Mouse (Mus musculus) liver, embryonic 13.5 days (tissue): ENCODE measurements around the gene Pom121. TPM values are rescaled to one million over a fixed set of nuclear protein-coding genes. Genes with fewer than 3 reads are reported as not detected.

Experiments used
- ATAC-seq: fragments of 200-750 bp; cut with Nextera tagmentation; 2 replicates; pipeline ENCODE4 v1.8.0; 2017; ENCODE audit warnings: low read depth, mild to moderate bottlenecking, moderate number of reproducible peaks, moderate library complexity
- DNase-seq: peaks from one replicate; pipeline ENCODE4 v3.0.0; 2022
- H3K27ac ChIP-seq: fragments of 300-500 bp; sonication (generic); 2 replicates; pipeline ENCODE4 v1.5.1; 2015; ENCODE audit warnings: moderate library complexity, mild to moderate bottlenecking, inconsistent platforms
- H3K27me3 ChIP-seq: fragments of 300-500 bp; sonication (generic); 2 replicates; pipeline ENCODE4 v1.6.1; 2015; ENCODE audit warnings: mild to moderate bottlenecking, inconsistent platforms
- H3K36me3 ChIP-seq: fragments of 300-500 bp; sonication (generic); 2 replicates; pipeline ENCODE4 v1.6.1; 2015; ENCODE audit warnings: mild to moderate bottlenecking, inconsistent platforms
- H3K4me1 ChIP-seq: fragments of 300-500 bp; sonication (generic); replicated peaks from 2 replicates; pipeline ENCODE4 v1.6.1; 2015; ENCODE audit warnings: inconsistent platforms
- H3K4me2 ChIP-seq: fragments of 300-500 bp; sonication (generic); 2 replicates; pipeline ENCODE4 v1.6.1; 2015; ENCODE audit warnings: inconsistent platforms, mild to moderate bottlenecking, moderate library complexity
- H3K4me3 ChIP-seq: fragments of 300-500 bp; sonication (generic); replicated peaks from 2 replicates; pipeline ENCODE4 v1.5.1; 2015; ENCODE audit warnings: mild to moderate bottlenecking, inconsistent platforms
- H3K9ac ChIP-seq: fragments of 300-500 bp; sonication (generic); 2 replicates; pipeline ENCODE4 v1.6.1; 2015; ENCODE audit warnings: mild to moderate bottlenecking, inconsistent platforms
- H3K9me3 ChIP-seq: fragments of 300-500 bp; sonication (generic); replicated peaks from 2 replicates; pipeline ENCODE4 v1.6.1; 2016; ENCODE audit warnings: inconsistent platforms
- WGBS: fragments of 180-500 bp; shearing (Covaris S2); methylation state at CpG from one replicate; pipeline ENCODE4 v1.1.7; 2015; ENCODE audit not compliant: insufficient replicate concordance; 5-methylcytosine and 5-hydroxymethylcytosine counted together
- polyA plus RNA-seq: library from polyadenylated mRNA; unstranded; fragments of >200 nt; fragmentation: Nextera tagmentation; extraction: Ambion mirVana; gene quantifications from 2 replicates; pipeline ENCODE4 v1.2.1, GENCODE M21; 2015

Pom121 gene
- polyA plus RNA-seq, 1 experiment from 2014 or later: 6.7 TPM

DNA sequence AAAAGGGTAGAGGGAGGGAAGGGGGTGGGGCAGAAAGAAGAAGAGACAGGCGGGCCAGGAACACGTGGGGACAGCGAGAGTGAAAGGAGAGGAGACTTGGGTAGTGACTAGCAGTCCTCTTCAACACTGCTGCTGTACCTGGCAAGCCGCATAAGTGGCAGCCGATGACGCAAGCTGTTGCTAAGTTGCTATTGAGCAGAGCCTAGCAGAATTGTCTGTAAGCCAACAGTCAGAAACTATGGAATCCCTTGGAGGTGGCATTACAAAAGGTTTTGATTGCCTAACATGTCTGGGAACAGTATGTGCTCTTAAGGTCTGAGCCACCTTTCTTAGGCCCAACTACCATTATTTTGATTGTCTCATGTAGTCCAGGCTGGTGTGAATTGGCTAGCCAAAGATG, 26.0 kb downstream of the Pom121 start:
- WGBS: 79% methylated on average over 6 of the region's 6 CpGs
- no peak for DNase-seq

DNA sequence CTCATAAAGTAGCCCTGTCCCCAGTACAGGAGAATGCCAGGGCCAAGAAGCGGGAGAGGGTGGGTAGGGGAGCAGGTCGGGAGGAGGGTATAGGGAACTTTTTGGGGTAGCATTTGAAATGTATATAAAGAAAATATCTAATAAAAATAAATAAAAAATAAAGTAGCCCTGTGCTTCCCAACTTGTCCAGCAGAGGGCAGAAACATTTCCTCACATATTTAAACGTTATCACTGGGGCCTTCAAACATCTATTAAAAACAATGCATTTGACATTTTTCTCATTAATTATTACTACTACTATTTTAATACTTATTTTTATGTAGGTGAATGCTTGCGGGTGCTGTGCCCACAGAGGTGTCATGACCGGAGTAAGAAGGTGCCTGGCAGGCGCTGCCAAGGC, 26.5 kb downstream of the Pom121 start:
- H3K4me1 ChIP-seq: peaks cover 21% of the 10 kb centered on the region
- H3K36me3 ChIP-seq: peaks cover 17% of the 10 kb centered on the region
- H3K27ac ChIP-seq: no peak overlapping the region
- 40% methylated on average over 6 of the region's 6 CpGs for WGBS
- H3K9me3 ChIP-seq: no peaks in the 10 kb centered on the region
- H3K9ac ChIP-seq: no peak overlapping the region
- ATAC-seq (no peak), DNase-seq (no peak)
- H3K4me3 ChIP-seq: no peak overlapping the region
- H3K4me2 ChIP-seq: no peak overlapping the region
- peaks cover 8% of the 10 kb centered on the region; the same call in 1 of the 2 replicates for H3K27me3 ChIP-seq

More for the DNA sequence above, 26.0 kb downstream of the Pom121 start:
- no peak overlapping the region for H3K9ac ChIP-seq
- H3K27me3 ChIP-seq: peaks cover 8% of the 10 kb centered on the region; the same call in 1 of the 2 replicates
- ATAC-seq: no peak
- H3K36me3 ChIP-seq: peaks cover 20% of the 10 kb centered on the region
- no peaks in the 10 kb centered on the region for H3K9me3 ChIP-seq
- H3K27ac ChIP-seq: no peak overlapping the region
- H3K4me3 ChIP-seq: no peak overlapping the region
- peaks cover 21% of the 10 kb centered on the region for H3K4me1 ChIP-seq
- H3K4me2 ChIP-seq: no peak overlapping the region

DNA sequence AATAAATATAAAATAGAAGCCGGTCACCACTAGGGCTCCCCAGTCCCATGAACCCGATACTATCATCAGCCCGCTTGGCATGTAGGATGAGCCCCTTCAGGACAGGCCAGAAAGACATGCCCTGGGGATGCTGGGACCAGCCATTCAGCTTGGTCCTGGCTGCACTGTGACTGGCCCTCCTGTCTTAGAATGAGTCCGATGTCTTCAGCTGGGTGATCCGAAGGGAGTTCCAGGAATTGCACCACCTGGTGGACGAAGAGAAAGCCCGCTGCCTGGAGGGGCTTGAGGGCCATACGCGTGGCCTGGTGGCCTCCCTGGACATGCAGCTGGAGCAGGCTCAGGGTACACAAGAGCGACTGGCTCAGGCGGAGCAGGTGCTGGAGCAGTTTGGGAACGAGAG, 30.8 kb downstream of the Pom121 start:
- DNase-seq (no peak), ATAC-seq (no peak)
- Histone ChIP-seq H3K27me3 (peaks cover 8% of the 10 kb centered on the region; the same call in 1 of the 2 replicates), H3K27ac (no peak overlapping the region), H3K9ac (no peak overlapping the region), H3K36me3 (no peaks in the 10 kb centered on the region), H3K4me3 (no peak overlapping the region), H3K4me1 (no peaks in the 10 kb centered on the region), H3K9me3 (no peaks in the 10 kb centered on the region), H3K4me2 (no peak overlapping the region)
- WGBS: 32% methylated on average over 12 of the region's 12 CpGs

DNA sequence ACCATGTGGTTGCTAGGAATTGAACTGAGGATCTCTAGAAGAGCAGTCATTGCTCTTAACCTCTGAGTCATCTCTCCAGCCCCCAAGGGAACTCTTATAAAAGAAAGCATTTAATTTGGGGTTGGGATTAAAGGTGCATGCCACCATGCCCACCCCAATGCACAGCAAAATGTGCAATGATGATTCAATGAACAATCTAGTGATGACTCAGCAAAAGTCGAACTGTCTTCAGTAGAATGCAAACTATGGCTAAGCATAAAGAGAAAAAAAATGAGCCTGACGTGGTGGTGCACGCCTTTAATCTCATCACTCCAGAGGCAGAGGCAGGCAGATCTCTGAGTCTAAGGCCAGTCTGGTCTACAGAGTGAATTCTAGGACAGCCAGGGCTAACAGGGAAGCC, 31.8 kb downstream of the Pom121 start:
- ATAC-seq (no peak), DNase-seq (no peak)
- no peak overlapping the region for H3K27ac ChIP-seq
- 45% methylated on average over 3 of the region's 3 CpGs for WGBS
- no peak overlapping the region for H3K4me2 ChIP-seq
- H3K36me3 ChIP-seq: no peaks in the 10 kb centered on the region
- H3K27me3 ChIP-seq: peaks cover 8% of the 10 kb centered on the region; the same call in 1 of the 2 replicates
- no peaks in the 10 kb centered on the region for H3K4me1 ChIP-seq
- no peak overlapping the region for H3K4me3 ChIP-seq
- H3K9me3 ChIP-seq: 0 out of 2 replicates have a peak, but pooled peaks cover 2% of the 10 kb centered on the region
- no peak overlapping the region for H3K9ac ChIP-seq

DNA sequence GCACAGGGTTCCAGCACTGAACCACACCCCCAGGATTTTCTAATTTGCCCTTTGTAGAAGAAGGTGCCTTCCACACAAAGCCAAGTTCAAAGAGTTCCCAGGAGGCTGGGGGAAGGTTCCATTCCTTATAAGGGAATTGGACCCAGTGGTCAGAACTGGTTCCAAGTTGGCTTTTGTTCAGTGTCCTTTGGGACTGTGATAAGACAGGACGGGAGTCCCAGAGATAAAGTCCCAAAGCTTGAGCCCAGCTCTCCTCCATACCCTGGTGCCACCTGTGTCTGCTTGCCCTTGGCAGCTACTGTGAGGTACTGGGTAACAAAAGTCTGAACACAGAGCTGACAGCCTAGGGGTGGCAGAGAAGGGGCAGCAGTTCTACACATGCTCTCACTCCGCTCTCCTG, 34.6 kb downstream of the Pom121 start:
- Histone ChIP-seq H3K9me3 (0 out of 2 replicates have a peak, but pooled peaks cover 3% of the 10 kb centered on the region), H3K4me2 (no peak overlapping the region), H3K27ac (no peak overlapping the region), H3K9ac (no peak overlapping the region), H3K4me3 (no peak overlapping the region), H3K36me3 (no peaks in the 10 kb centered on the region), H3K4me1 (no peaks in the 10 kb centered on the region), H3K27me3 (peaks cover 6% of the 10 kb centered on the region; the same call in 1 of the 2 replicates)
- WGBS: 68% methylated on average over 2 of the region's 2 CpGs
- ATAC-seq (no peak), DNase-seq (no peak)

DNA sequence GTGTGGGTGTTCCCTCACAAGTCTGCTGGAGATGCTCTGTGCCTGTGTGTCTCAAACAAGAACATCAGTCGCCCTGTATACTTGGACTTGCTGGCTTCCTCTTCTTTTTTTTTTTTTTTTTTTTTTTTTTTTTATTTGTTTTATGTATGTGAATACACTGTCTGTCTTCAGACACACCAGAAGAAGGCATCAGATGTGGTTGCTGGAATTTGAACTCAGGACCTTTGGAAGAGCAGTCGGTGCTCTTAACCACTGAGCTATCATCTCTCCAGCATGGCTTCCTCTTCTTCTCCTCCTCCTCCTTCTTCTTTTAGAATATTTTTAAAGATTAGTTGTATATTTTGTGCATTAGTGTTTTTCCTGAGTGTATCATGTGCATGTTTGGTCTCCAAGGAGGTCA, 36.8 kb downstream of the Pom121 start:
- Histone ChIP-seq H3K27ac (no peak overlapping the region), H3K4me2 (no peak overlapping the region), H3K4me3 (no peak overlapping the region), H3K36me3 (no peaks in the 10 kb centered on the region), H3K4me1 (no peaks in the 10 kb centered on the region), H3K9me3 (0 out of 2 replicates have a peak, but pooled peaks cover 3% of the 10 kb centered on the region), H3K27me3 (peaks cover 10% of the 10 kb centered on the region), H3K9ac (no peak overlapping the region)
- 63% methylated on average over 2 of the region's 2 CpGs for WGBS
- DNase-seq: no peak
- ATAC-seq: no peak

DNA sequence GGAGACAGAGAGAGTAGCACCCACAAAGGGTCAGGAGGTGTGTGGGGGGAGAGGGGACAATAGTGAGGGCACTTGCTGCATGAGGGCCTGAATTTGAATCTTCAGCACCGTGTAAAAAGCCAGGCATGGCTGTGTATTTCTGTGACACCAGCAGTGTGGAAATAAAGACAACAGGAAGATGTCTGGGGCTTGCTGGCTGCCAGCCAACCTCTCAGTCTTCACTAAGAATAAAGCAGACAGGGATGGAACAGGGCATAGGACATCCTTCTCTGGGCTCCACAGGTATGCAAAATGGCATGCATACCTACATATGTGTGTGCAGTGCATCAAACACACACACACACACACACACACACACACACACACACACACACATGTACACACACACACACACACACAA, 38.3 kb downstream of the Pom121 start:
- H3K4me1 ChIP-seq: no peaks in the 10 kb centered on the region
- H3K27me3 ChIP-seq: peaks cover 13% of the 10 kb centered on the region
- H3K9me3 ChIP-seq: 0 out of 2 replicates have a peak, but pooled peaks cover 3% of the 10 kb centered on the region
- DNase-seq (no peak), ATAC-seq (no peak)
- H3K27ac ChIP-seq: no peak overlapping the region
- no peaks in the 10 kb centered on the region for H3K36me3 ChIP-seq
- no peak overlapping the region for H3K4me3 ChIP-seq
- H3K4me2 ChIP-seq: no peak overlapping the region
- no peak overlapping the region for H3K9ac ChIP-seq
- WGBS: 36% methylated on average over 1 of the region's 1 CpGs

DNA sequence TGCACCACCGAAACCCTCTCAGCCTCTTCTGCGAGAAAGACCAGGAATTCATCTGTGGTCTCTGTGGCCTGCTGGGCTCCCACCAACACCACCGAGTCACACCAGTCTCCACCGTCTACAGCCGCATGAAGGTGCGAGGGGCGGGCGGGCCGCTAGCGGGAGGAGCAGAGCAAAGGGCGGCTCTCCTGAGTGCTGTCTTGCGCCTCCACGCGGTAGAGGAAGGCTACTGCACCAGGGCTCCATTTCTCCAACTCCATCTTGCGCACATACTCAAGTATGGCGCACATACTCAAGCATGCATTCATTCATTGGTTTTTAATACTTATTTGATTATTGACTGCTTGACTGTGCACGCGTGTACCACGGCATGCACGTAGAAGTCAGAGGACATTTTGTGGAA, 40.8 kb downstream of the Pom121 start:
- no peaks in the 10 kb centered on the region for H3K4me1 ChIP-seq
- no peak overlapping the region for H3K9ac ChIP-seq
- H3K4me2 ChIP-seq: no peak overlapping the region
- no peak for ATAC-seq
- 0 out of 2 replicates have a peak, but pooled peaks cover 3% of the 10 kb centered on the region for H3K9me3 ChIP-seq
- DNase-seq: no peak
- 15% methylated on average over 20 of the region's 20 CpGs for WGBS
- H3K36me3 ChIP-seq: no peaks in the 10 kb centered on the region
- H3K27ac ChIP-seq: no peak overlapping the region
- H3K27me3 ChIP-seq: peaks cover 13% of the 10 kb centered on the region
- no peak overlapping the region for H3K4me3 ChIP-seq

DNA sequence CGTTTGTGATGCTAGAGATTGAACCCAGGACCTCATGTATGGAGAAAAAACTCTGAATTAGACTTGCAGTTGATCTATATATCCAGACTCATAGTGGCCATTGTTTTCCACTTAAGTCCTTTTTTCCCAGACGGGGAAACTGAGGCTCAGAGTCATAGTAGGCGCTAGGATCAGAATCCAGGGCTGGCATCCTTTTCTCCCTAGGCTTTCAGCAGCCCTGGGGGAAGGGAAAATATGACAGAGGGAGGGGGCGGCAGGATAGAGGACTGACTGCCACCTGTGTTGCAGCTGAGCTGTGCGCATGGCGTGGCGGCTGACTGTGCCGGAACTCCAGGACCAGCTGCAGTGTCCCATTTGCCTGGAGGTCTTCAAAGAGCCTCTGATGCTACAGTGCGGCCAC, 41.4 kb downstream of the Pom121 start, which contains the start of gene Trim50:
Gene Trim50 (plus strand): TSS at position 301 of the 400 bp plus-strand sequence.
- Histone ChIP-seq H3K9ac (no peak within 1 kb of the TSS), H3K4me1 (no peaks in the 10 kb centered on the region), H3K4me2 (no peak within 1 kb of the TSS), H3K27me3 (peaks cover 13% of the 10 kb centered on the region), H3K27ac (no peak within 1 kb of the TSS), H3K36me3 (no peaks in the 10 kb centered on the region), H3K4me3 (no peak within 1 kb of the TSS), H3K9me3 (0 out of 2 replicates have a peak, but pooled peaks cover 3% of the 10 kb centered on the region)
- DNase-seq (no peak), ATAC-seq (no peak)
- WGBS: 56% methylated on average over 9 of the region's 9 CpGs

DNA sequence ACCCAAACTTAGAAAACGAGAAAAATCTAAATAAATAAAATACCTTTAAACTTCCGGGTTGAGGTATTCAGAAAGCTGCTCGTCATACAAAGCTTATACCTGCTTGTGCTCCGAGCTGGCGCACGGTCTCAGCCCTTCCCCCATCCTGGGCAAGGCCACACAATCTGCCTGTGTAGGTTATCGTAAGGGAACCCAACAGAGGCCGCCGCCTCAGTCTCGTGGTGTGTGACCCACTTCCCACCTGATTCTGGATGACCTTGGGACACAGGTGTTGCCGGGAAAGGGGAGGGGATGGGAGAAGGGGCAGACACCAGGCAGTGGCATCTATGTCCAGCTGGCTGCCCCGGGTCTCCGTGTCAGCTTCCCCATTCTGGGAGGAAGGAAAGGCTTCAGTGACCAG, 42.7 kb downstream of the Pom121 start:
- H3K9ac ChIP-seq: no peak overlapping the region
- 62% methylated on average over 13 of the region's 13 CpGs for WGBS
- ATAC-seq (no peak), DNase-seq (no peak)
- H3K4me1 ChIP-seq: no peaks in the 10 kb centered on the region
- H3K36me3 ChIP-seq: no peaks in the 10 kb centered on the region
- H3K9me3 ChIP-seq: no peaks in the 10 kb centered on the region
- H3K27me3 ChIP-seq: peaks cover 13% of the 10 kb centered on the region
- no peak overlapping the region for H3K4me2 ChIP-seq
- no peak overlapping the region for H3K4me3 ChIP-seq
- H3K27ac ChIP-seq: no peak overlapping the region

DNA sequence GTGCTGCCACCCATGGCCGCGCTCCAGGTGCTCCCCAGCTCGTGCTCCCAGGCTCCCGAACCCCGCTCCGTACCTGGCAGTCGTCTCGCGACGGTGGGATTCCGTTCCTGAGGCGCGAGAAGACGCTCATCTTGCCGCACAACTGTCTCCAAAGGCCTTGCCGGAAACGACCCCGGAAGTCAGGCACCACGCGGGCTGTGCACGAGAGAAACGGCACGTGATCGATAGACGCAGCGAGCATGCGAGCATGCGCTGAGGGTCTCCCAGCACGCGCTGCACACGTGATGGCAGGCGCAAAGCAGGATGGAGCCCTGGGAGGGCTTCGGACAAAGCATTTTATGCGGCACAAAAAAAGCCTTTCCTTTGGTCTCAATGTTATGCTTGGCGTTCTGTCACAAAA, 44.5 kb downstream of the Pom121 start, which contains the start of gene Fkbp6:
Gene Fkbp6 (minus strand): TSS at position 183 of the 400 bp plus-strand sequence.
- Histone ChIP-seq H3K4me3 (no peak within 1 kb of the TSS), H3K27ac (no peak within 1 kb of the TSS), H3K9ac (no peak within 1 kb of the TSS), H3K9me3 (no peaks in the 10 kb centered on the region), H3K4me2 (no peak within 1 kb of the TSS), H3K36me3 (no peaks in the 10 kb centered on the region), H3K27me3 (peaks cover 13% of the 10 kb centered on the region), H3K4me1 (no peaks in the 10 kb centered on the region)
- ATAC-seq (no peak), DNase-seq (no peak)
- 85% methylated on average over 35 of the region's 35 CpGs for WGBS

DNA sequence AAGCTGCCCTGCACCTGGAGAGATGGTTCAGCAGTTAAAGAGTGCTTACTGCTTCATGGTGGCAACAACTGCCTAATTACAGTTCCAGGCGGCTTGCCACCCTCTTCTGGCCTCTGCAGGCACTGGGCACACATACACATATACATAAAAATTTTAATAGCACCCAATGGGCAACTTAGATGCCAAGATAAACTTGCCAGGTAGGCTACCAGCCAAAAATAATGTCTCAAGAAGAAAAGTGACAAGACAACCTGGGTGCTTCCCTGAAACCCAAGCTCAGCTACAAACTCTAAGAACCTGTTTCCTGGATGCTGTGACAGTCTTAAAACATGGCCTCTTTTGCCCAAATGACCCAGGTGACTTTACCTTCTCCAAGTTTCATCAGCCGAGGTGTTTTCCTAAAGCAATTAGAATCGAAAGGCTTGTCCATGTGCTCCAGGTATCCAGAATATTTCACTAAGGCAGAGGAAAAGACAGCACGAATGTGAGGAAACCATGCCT, 46.8 kb downstream of the Pom121 start:
- H3K9ac ChIP-seq: no peak overlapping the region
- no peaks in the 10 kb centered on the region for H3K9me3 ChIP-seq
- H3K4me1 ChIP-seq: no peaks in the 10 kb centered on the region
- H3K4me3 ChIP-seq: no peak overlapping the region
- ATAC-seq (no peak), DNase-seq (no peak)
- WGBS: 53% methylated on average over 4 of the region's 4 CpGs
- no peak overlapping the region for H3K4me2 ChIP-seq
- H3K27me3 ChIP-seq: 0 out of 2 replicates have a peak, but pooled peaks cover 3% of the 10 kb centered on the region
- no peaks in the 10 kb centered on the region for H3K36me3 ChIP-seq
- no peak overlapping the region for H3K27ac ChIP-seq
